Mouse (Mus musculus): Measurements from ENCODE around the gene Mylk4. TPM values are rescaled to one million over a fixed set of nuclear protein-coding genes. Genes with fewer than 3 reads are reported as not detected.

Gene Mylk4
- polyA plus RNA-seq, 1 experiment from 2014 or later, result 0.12 TPM

DNA sequence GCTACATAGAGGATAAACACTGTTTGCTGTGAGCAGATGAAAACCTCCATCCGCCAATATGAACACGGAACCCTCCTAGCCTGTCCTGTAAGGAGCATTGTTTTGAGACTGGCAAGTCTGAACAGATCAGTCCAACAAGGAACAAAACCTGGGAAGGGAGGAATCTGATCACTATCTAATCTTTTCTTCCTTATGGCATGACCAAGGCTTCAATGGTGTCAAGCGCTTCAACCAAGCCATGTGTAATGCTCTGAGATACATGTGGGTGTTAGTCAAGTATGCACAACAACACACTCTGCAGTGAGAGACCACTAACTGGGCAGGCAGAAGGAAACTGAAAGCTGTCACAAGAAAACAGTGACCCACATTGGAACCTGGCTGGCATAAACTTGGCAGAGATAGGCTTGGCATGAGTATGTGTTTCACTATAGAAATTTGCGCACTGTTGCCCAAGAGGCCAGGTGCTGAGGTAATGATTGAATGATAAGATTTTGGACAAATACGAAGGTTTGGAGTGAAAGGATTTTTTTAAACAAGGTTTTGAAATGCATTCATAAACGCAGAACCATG, 89.8 kb downstream of the Mylk4 start:
- H3K4me3 ChIP-seq (replicated peaks; ENCODE audit: low read depth, low read length), result no peak overlapping the region
- no peak overlapping the region for H3K27ac ChIP-seq
- no peaks in the 10 kb centered on the region for H3K4me1 ChIP-seq (replicated peaks; ENCODE audit: insufficient read depth, low read length)
- H3K36me3 ChIP-seq (ENCODE audit: insufficient read depth, low read length), result no peaks in the 10 kb centered on the region
- TF ChIP-seq CTCF (IDR thresholded peaks at IDR 0.05; ENCODE audit: low read depth), result no peak
- H3K9me3 ChIP-seq (replicated peaks; ENCODE audit: low read length), result no peaks in the 10 kb centered on the region
- no peaks in the 10 kb centered on the region for H3K27me3 ChIP-seq (ENCODE audit: insufficient read depth, low read length)
- H3K9ac ChIP-seq (ENCODE audit: low read depth, low read length), result no peak overlapping the region
- no peak for DNase-seq (ENCODE audit: low spot score)
- no peak overlapping the region for H3K4me2 ChIP-seq (ENCODE audit: low read length)
- WGBS, result 90% methylated on average over 6 of the region's 6 CpGs
- no peak for ATAC-seq (replicated peaks; ENCODE audit: low FRiP score, low read depth)

DNA sequence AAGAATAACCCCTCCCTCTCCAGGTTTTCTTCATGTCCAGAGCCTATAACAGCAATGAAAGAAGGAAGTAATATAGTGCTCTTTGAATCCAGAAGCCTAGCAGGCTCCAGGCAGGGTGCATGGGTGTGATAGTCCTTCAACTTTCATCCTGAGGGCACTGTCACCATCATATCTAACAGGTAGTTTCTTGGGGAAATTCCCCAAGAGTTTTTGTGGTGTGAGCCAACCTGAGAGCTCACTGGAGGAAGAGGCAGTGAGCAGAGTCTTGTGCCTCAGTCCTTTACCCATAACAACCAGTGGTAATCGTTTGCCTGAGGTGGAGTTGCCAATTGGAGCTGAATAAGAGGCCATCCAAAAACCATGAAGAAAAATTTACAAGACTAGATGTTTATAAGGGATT, 91.2 kb downstream of the Mylk4 start:
- no peaks in the 10 kb centered on the region for H3K9me3 ChIP-seq (replicated peaks; ENCODE audit: low read length)
- no peaks in the 10 kb centered on the region for H3K27me3 ChIP-seq (ENCODE audit: insufficient read depth, low read length)
- no peak overlapping the region for H3K4me3 ChIP-seq (replicated peaks; ENCODE audit: low read depth, low read length)
- WGBS, result 79% methylated on average over 1 of the region's 1 CpGs
- DNase-seq (ENCODE audit: low spot score) (no peak), ATAC-seq (replicated peaks; ENCODE audit: low FRiP score, low read depth) (no peak)
- no peak overlapping the region for H3K4me2 ChIP-seq (ENCODE audit: low read length)
- no peaks in the 10 kb centered on the region for H3K36me3 ChIP-seq (ENCODE audit: insufficient read depth, low read length)
- no peak overlapping the region for H3K27ac ChIP-seq
- no peak for TF ChIP-seq CTCF (IDR thresholded peaks at IDR 0.05; ENCODE audit: low read depth)
- no peak overlapping the region for H3K9ac ChIP-seq (ENCODE audit: low read depth, low read length)
- no peaks in the 10 kb centered on the region for H3K4me1 ChIP-seq (replicated peaks; ENCODE audit: insufficient read depth, low read length)

DNA sequence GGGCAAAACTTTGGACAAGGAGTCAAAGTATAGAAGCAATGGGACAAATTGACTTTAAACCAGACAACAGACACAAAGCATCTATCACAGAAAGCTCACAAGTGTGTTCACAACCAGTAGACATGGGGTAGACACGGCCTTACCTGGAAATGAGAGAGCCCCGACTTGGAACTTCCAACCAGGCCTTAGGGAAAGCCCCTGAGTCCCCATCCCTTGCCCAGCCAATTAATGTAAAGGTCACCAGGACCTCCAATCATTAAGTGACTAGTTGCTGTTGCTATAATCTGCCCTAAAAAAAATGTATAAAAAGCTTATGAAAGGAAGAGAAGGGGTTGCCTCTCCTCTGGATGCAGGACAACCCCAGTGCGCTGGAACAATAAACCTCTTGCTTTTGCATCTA, 93.5 kb downstream of the Mylk4 start:
- Histone ChIP-seq H3K27me3 (ENCODE audit: insufficient read depth, low read length) (no peaks in the 10 kb centered on the region), H3K4me3 (replicated peaks; ENCODE audit: low read depth, low read length) (no peak overlapping the region), H3K27ac (no peak overlapping the region), H3K4me1 (replicated peaks; ENCODE audit: insufficient read depth, low read length) (no peaks in the 10 kb centered on the region), H3K9me3 (replicated peaks; ENCODE audit: low read length) (no peaks in the 10 kb centered on the region), H3K36me3 (ENCODE audit: insufficient read depth, low read length) (no peaks in the 10 kb centered on the region), H3K9ac (ENCODE audit: low read depth, low read length) (no peak overlapping the region), H3K4me2 (ENCODE audit: low read length) (no peak overlapping the region)
- TF ChIP-seq CTCF (IDR thresholded peaks at IDR 0.05; ENCODE audit: low read depth), result no peak
- 94% methylated on average over 3 of the region's 3 CpGs for WGBS
- ATAC-seq (replicated peaks; ENCODE audit: low FRiP score, low read depth) (no peak), DNase-seq (ENCODE audit: low spot score) (no peak)

DNA sequence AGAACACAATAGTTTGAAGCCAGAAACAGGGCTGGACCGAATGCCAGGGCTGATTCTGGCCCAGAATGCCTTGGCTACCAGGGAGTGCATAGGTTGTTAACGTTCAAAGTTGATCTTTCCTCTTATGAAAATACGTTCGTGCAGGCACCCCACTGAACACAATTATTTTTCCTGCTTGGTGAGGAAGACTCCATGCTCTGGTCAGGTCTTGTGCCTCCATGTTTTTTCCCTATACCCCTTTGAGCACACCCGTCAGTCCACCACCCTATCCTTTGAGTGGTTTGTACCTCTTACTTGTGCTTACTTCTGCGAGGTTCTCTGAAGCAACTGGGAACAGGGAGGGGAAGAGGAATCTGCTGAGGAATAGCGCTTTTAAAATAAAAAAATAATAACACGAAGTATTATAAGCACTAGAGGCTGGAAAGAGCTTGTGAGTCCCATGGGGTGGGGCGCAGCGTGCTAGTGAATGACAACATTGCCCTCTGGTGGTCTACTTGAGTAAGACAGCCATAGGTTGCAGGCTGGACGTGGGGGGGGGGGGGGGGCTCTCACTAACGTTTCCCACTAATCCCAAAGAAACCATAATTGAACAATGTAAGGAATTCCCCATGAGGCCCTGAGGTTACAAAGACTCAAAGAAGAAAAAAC, 102.8 kb downstream of the Mylk4 start:
- peak; percentile 83 for TF ChIP-seq CTCF (IDR thresholded peaks at IDR 0.05; ENCODE audit: low read depth)
- DNase-seq (ENCODE audit: low spot score), result peak; percentile 92
- Histone ChIP-seq H3K9ac (ENCODE audit: low read depth, low read length) (no peak overlapping the region), H3K4me1 (replicated peaks; ENCODE audit: insufficient read depth, low read length) (no peaks in the 10 kb centered on the region), H3K27ac (no peak overlapping the region), H3K9me3 (replicated peaks; ENCODE audit: low read length) (no peaks in the 10 kb centered on the region), H3K4me2 (ENCODE audit: low read length) (0 out of 2 replicates have a peak overlapping the region, but pooled peaks have one; percentile 3), H3K4me3 (replicated peaks; ENCODE audit: low read depth, low read length) (no peak overlapping the region), H3K36me3 (ENCODE audit: insufficient read depth, low read length) (no peaks in the 10 kb centered on the region), H3K27me3 (ENCODE audit: insufficient read depth, low read length) (no peaks in the 10 kb centered on the region)
- 23% methylated on average over 12 of the region's 12 CpGs for WGBS
- peak; percentile 46; the same call in 1 of the 2 replicates for ATAC-seq (replicated peaks; ENCODE audit: low FRiP score, low read depth)

DNA sequence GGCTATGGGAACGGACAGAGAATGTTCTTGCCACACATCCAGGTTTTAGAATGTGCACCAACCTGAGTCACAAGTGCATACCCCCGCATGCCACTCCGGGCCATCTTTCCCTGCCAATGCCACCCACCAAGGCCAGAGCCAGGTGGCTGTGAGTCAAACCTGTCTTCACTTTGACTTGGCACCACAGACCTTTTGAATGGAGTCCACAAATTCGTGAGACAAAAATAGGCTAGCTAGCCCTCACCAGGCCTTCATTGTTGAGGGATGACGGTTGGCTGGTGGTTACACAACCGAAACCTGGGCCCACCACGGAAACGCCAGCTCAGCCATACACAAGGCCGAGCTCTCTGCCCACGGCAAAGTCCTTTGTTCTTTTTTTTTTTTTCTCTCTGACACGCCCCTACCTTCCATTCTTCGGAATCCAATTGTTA, 103.6 kb downstream of the Mylk4 start:
- H3K4me1 ChIP-seq (replicated peaks; ENCODE audit: insufficient read depth, low read length), result no peaks in the 10 kb centered on the region
- 84% methylated on average over 12 of the region's 12 CpGs for WGBS
- no peaks in the 10 kb centered on the region for H3K9me3 ChIP-seq (replicated peaks; ENCODE audit: low read length)
- H3K9ac ChIP-seq (ENCODE audit: low read depth, low read length), result no peak overlapping the region
- no peaks in the 10 kb centered on the region for H3K27me3 ChIP-seq (ENCODE audit: insufficient read depth, low read length)
- DNase-seq (ENCODE audit: low spot score), result no peak
- no peak overlapping the region for H3K4me2 ChIP-seq (ENCODE audit: low read length)
- no peak for TF ChIP-seq CTCF (IDR thresholded peaks at IDR 0.05; ENCODE audit: low read depth)
- no peak overlapping the region for H3K27ac ChIP-seq
- no peak for ATAC-seq (replicated peaks; ENCODE audit: low FRiP score, low read depth)
- no peak overlapping the region for H3K4me3 ChIP-seq (replicated peaks; ENCODE audit: low read depth, low read length)
- no peaks in the 10 kb centered on the region for H3K36me3 ChIP-seq (ENCODE audit: insufficient read depth, low read length)

DNA sequence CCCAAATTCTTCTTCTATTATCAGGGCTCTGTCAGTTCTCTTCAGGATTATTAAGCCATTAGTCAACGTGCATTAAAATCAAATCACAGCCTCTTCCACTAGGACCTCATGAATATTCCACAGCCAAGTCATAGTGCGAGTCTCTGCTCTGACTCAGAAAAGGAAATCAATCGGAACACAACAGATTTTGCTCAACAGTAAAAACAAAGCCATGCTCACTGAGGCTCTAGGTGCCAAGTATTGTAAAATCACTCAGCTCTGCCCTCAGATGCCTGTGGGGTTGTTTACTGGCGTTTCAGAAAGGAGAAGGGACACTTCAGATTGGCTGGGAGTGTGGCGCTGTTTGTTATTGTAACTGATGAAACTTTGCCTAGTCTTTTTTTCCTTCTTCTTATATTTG, 104.8 kb downstream of the Mylk4 start:
- ATAC-seq (replicated peaks; ENCODE audit: low FRiP score, low read depth) (no peak), DNase-seq (ENCODE audit: low spot score) (no peak)
- no peak for TF ChIP-seq CTCF (IDR thresholded peaks at IDR 0.05; ENCODE audit: low read depth)
- Histone ChIP-seq H3K4me2 (ENCODE audit: low read length) (no peak overlapping the region), H3K27me3 (ENCODE audit: insufficient read depth, low read length) (no peaks in the 10 kb centered on the region), H3K9me3 (replicated peaks; ENCODE audit: low read length) (no peaks in the 10 kb centered on the region), H3K4me3 (replicated peaks; ENCODE audit: low read depth, low read length) (no peak overlapping the region), H3K9ac (ENCODE audit: low read depth, low read length) (no peak overlapping the region), H3K27ac (no peak overlapping the region), H3K36me3 (ENCODE audit: insufficient read depth, low read length) (no peaks in the 10 kb centered on the region), H3K4me1 (replicated peaks; ENCODE audit: insufficient read depth, low read length) (no peaks in the 10 kb centered on the region)
- WGBS, result 65% methylated on average over 5 of the region's 5 CpGs
